Mouse (Mus musculus) embryonic stem cell, embryonic (primary cell): ENCODE results near the gene Gm20909.
"Not testable (repeated sequence)": the region's sequence is repeated elsewhere in the genome, so short reads cannot be mapped to it uniquely, and the experiment has no call there.

Experiments
- CTCF ChIA-PET, 4 experiments: fragments of 300-600 bp in 2 of 4; fragments of 350-600 bp in 2 of 4; sonication (Branson Sonifier 250); formaldehyde crosslinking; loops; one replicate each; lab custom pipeline; 2022; ENCODE audit warnings: inconsistent platforms in 2 of 4; lab: Charles Lee
- POLR2A ChIA-PET, 4 experiments: fragments of 300-600 bp in 2 of 4; fragments of 350-600 bp in 2 of 4; sonication (Branson Sonifier 250); formaldehyde crosslinking; loops; one replicate each; lab custom pipeline; 2022; ENCODE audit warnings: antibody characterized with exemption in 4 of 4, inconsistent platforms in 1 of 4; lab: Charles Lee

Gene Gm20909

GRCm38 (mm10) chrY:21164270-21164669 is at the start of gene Gm20909:
Gene Gm20909 (plus strand): TSS chrY:21164570.
- CTCF ChIA-PET, POLR2A ChIA-PET: not testable (repeated sequence)
